Mouse (Mus musculus): ENCODE data around the gene Sec22c. TPM values are rescaled to one million over a fixed set of nuclear protein-coding genes. Genes with fewer than 3 reads are reported as not detected.

Gene Sec22c
- total and polyA plus RNA-seq, 3 experiments, result 3.9 to 6.7 (median 5.0) TPM

GRCm38 (mm10) chr9:121697150-121698049, 7.9 kb downstream of the Sec22c start:
- Histone ChIP-seq H3K4me3 (no peak overlapping the region), H3K27me3 (ENCODE audit: control insufficient read depth, insufficient read depth, low read length) (no peaks in the 10 kb centered on the region), H3K4me1 (ENCODE audit: control insufficient read depth, insufficient read depth, low read length) (no peaks in the 10 kb centered on the region), H3K79me2 (replicated peaks; ENCODE audit: control insufficient read depth, insufficient read depth, low read length) (no peaks in the 10 kb centered on the region), H3K27ac (no peak overlapping the region), H3K9ac (ENCODE audit: low read depth, low read length) (no peak overlapping the region), H3K36me3 (ENCODE audit: control insufficient read depth, insufficient read depth, low read length) (no peaks in the 10 kb centered on the region)
- intact Hi-C loops (cut with DNase I), result no loop called here
- WGBS, result 100% methylated on average over 1 of the region's 1 CpGs
- peak; percentile 46 to 74 for DNase-seq
- TF ChIP-seq CTCF (IDR thresholded peaks at IDR 0.05), result peak; percentile 89
- no peak for TF ChIP-seq EP300 (IDR thresholded peaks at IDR 0.05; ENCODE audit: insufficient read depth, low read depth, low read length)

DNA sequence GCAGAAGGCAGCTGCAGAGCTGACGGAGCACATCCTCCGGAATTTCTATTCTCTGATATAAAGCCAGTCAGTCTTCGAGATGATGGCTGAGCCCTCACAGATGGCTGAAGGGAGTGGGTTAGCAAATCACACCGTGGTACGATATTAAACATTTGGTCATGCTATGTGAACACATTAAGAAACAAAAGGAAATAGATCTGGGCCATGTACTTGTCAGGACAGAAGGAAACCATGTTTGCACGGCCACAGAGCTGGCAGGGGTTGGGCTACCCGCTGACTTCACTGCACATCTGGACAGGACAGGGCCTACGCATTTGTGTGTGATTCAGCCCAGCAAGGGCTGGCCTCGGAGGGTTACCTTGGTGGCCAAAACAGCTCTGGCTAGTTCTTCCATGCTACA, 8.7 kb downstream of the Sec22c start:
- 85% methylated on average over 9 of the region's 9 CpGs for WGBS
- no peaks in the 10 kb centered on the region for H3K36me3 ChIP-seq (ENCODE audit: control insufficient read depth, insufficient read depth, low read length)
- no peak for DNase-seq
- no peak overlapping the region for H3K27ac ChIP-seq
- TF ChIP-seq EP300 (IDR thresholded peaks at IDR 0.05; ENCODE audit: insufficient read depth, low read depth, low read length), result no peak
- no peak for TF ChIP-seq CTCF (IDR thresholded peaks at IDR 0.05)
- TF ChIP-seq POLR2A (IDR thresholded peaks at IDR 0.05; ENCODE audit: insufficient read depth, low read depth, low read length), result no peak
- intact Hi-C loops (cut with DNase I), result no loop called here
- H3K4me3 ChIP-seq, result no peak overlapping the region
- no peak overlapping the region for H3K9ac ChIP-seq (ENCODE audit: low read depth, low read length)
- H3K4me1 ChIP-seq (ENCODE audit: control insufficient read depth, insufficient read depth, low read length), result no peaks in the 10 kb centered on the region
- no peaks in the 10 kb centered on the region for H3K27me3 ChIP-seq (ENCODE audit: control insufficient read depth, insufficient read depth, low read length)
- no peaks in the 10 kb centered on the region for H3K79me2 ChIP-seq (replicated peaks; ENCODE audit: control insufficient read depth, insufficient read depth, low read length)

DNA sequence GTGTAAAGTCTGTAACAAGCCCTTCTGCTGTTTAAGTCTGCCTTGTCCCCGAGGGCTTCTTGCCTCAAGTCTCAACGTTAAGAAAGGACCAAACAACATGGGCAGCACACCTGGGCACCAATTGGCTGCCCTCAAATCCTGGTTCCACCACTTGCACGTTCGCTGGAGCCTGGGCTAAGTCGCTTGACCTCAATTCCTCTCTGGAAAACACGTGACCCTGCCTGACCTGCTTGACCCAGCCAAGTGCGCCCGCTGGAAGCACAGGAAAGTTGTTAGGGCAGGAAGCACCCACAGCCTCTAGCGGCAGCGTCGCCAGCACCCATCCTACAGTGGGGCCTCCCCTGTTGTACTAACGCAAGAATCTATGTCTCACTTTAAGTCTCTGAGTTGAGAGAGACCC, 10.6 kb downstream of the Sec22c start:
- H3K27ac ChIP-seq, result no peak overlapping the region
- H3K79me2 ChIP-seq (replicated peaks; ENCODE audit: control insufficient read depth, insufficient read depth, low read length), result no peaks in the 10 kb centered on the region
- no peaks in the 10 kb centered on the region for H3K4me1 ChIP-seq (ENCODE audit: control insufficient read depth, insufficient read depth, low read length)
- no peaks in the 10 kb centered on the region for H3K36me3 ChIP-seq (ENCODE audit: control insufficient read depth, insufficient read depth, low read length)
- 80% methylated on average over 12 of the region's 12 CpGs for WGBS
- H3K4me3 ChIP-seq, result no peak overlapping the region
- intact Hi-C loops (cut with DNase I), result no loop called here
- no peak for DNase-seq
- no peak overlapping the region for H3K9ac ChIP-seq (ENCODE audit: low read depth, low read length)
- no peaks in the 10 kb centered on the region for H3K27me3 ChIP-seq (ENCODE audit: control insufficient read depth, insufficient read depth, low read length)
- TF ChIP-seq CTCF (IDR thresholded peaks at IDR 0.05) (no peak), EP300 (IDR thresholded peaks at IDR 0.05; ENCODE audit: insufficient read depth, low read depth, low read length) (no peak), POLR2A (IDR thresholded peaks at IDR 0.05; ENCODE audit: insufficient read depth, low read depth, low read length) (no peak)

DNA sequence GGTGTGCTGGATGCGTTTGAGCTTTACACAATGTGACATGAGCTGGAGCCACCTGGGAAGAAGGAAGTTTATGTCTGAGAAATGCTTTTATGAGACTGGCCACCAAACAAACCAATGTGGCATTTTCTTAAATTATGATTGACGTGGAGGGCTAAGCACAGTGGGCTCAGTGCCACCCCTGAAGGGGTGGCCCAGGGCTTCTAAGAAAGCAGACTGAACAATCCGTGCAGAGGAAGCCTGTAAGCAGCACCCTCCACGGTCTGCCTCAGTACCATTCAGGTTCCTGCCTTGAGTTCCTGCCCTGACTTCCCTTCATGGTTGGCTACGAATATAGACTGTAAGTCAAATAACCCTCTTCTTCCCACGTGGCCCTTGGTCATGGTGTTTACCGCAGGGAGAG, 14.6 kb downstream of the Sec22c start:
- H3K27ac ChIP-seq, result no peak overlapping the region
- intact Hi-C loops (cut with DNase I), result no loop called here
- no peaks in the 10 kb centered on the region for H3K36me3 ChIP-seq (ENCODE audit: control insufficient read depth, insufficient read depth, low read length)
- no peaks in the 10 kb centered on the region for H3K27me3 ChIP-seq (ENCODE audit: control insufficient read depth, insufficient read depth, low read length)
- no peak for TF ChIP-seq POLR2A (IDR thresholded peaks at IDR 0.05; ENCODE audit: insufficient read depth, low read depth, low read length)
- TF ChIP-seq CTCF (IDR thresholded peaks at IDR 0.05), result no peak
- no peak for TF ChIP-seq EP300 (IDR thresholded peaks at IDR 0.05; ENCODE audit: insufficient read depth, low read depth, low read length)
- H3K4me1 ChIP-seq (ENCODE audit: control insufficient read depth, insufficient read depth, low read length), result no peaks in the 10 kb centered on the region
- WGBS, result 92% methylated on average over 7 of the region's 7 CpGs
- no peak overlapping the region for H3K4me3 ChIP-seq
- DNase-seq, result no peak
- H3K79me2 ChIP-seq (replicated peaks; ENCODE audit: control insufficient read depth, insufficient read depth, low read length), result no peaks in the 10 kb centered on the region
- no peak overlapping the region for H3K9ac ChIP-seq (ENCODE audit: low read depth, low read length)

DNA sequence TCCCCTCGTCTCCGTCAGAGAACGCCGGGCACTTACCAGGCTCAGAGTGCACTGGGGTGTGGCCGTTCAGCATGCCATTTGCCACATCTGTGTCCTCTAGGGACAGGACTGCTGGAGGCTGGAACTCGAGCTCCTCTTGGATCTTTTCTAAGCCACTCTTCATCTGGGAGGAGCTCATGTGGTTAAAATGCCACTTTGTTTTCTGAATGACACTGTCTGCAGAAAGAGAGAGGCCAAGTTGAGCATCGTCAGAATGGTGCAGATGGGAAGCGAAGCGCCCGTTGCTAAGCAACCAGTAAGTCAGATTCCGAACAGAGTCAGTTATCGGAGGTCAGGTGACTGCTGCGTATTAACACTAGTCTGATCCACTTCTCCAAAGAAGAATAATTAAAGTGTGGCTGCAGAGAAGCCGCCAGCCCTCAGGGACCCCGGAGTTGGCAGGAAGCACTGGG, 15.1 kb downstream of the Sec22c start:
- Histone ChIP-seq H3K36me3 (ENCODE audit: control insufficient read depth, insufficient read depth, low read length) (no peaks in the 10 kb centered on the region), H3K27ac (no peak overlapping the region), H3K4me3 (no peak overlapping the region), H3K79me2 (replicated peaks; ENCODE audit: control insufficient read depth, insufficient read depth, low read length) (no peaks in the 10 kb centered on the region), H3K9ac (ENCODE audit: low read depth, low read length) (no peak overlapping the region), H3K4me1 (ENCODE audit: control insufficient read depth, insufficient read depth, low read length) (no peaks in the 10 kb centered on the region), H3K27me3 (ENCODE audit: control insufficient read depth, insufficient read depth, low read length) (no peaks in the 10 kb centered on the region)
- DNase-seq, result no peak
- 83% methylated on average over 15 of the region's 15 CpGs for WGBS
- intact Hi-C loops (cut with DNase I), result no loop called here
- TF ChIP-seq POLR2A (IDR thresholded peaks at IDR 0.05; ENCODE audit: insufficient read depth, low read depth, low read length), result no peak
- TF ChIP-seq CTCF (IDR thresholded peaks at IDR 0.05), result no peak
- TF ChIP-seq EP300 (IDR thresholded peaks at IDR 0.05; ENCODE audit: insufficient read depth, low read depth, low read length), result no peak

- Histone ChIP-seq H3K27me3 (ENCODE audit: control insufficient read depth, insufficient read depth, low read length) (no peaks in the 10 kb centered on the region), H3K4me1 (ENCODE audit: control insufficient read depth, insufficient read depth, low read length) (no peaks in the 10 kb centered on the region), H3K27ac (no peak overlapping the region), H3K79me2 (replicated peaks; ENCODE audit: control insufficient read depth, insufficient read depth, low read length) (no peaks in the 10 kb centered on the region), H3K4me3 (no peak overlapping the region), H3K36me3 (ENCODE audit: control insufficient read depth, insufficient read depth, low read length) (no peaks in the 10 kb centered on the region), H3K9ac (ENCODE audit: low read depth, low read length) (no peak overlapping the region)
- WGBS, result 85% methylated on average over 7 of the region's 7 CpGs
- TF ChIP-seq CTCF (IDR thresholded peaks at IDR 0.05), result no peak
- no peak for TF ChIP-seq POLR2A (IDR thresholded peaks at IDR 0.05; ENCODE audit: insufficient read depth, low read depth, low read length)
- no peak for TF ChIP-seq EP300 (IDR thresholded peaks at IDR 0.05; ENCODE audit: insufficient read depth, low read depth, low read length)
- no peak for DNase-seq
- intact Hi-C loops (cut with DNase I), result no loop called here
Observed at GRCm38 (mm10) chr9:121684702-121685101, 20.6 kb downstream of the Sec22c start.
